Mouse (Mus musculus): ENCODE measurements around the gene Sh3bp5. TPM values are rescaled to one million over a fixed set of nuclear protein-coding genes. Genes with fewer than 3 reads are reported as not detected.

The Sh3bp5 gene
- polyA plus RNA-seq, 1 experiment: 0.12 TPM

- peaks cover 2% of the 10 kb centered on the region; the same call in 1 of the 2 replicates for H3K4me1 ChIP-seq (ENCODE audit: control insufficient read depth)
- H3K9me3 ChIP-seq (ENCODE audit: control insufficient read depth, low read length): no peaks in the 10 kb centered on the region
- H3K27me3 ChIP-seq (ENCODE audit: control insufficient read depth): no peaks in the 10 kb centered on the region; the same call in 1 of the 2 replicates
- no peak overlapping the region for H3K4me3 ChIP-seq (replicated peaks)
- TF ChIP-seq GATA1 (IDR thresholded peaks at IDR 0.05; ENCODE audit: low read length): no peak
- TF ChIP-seq TAL1 (IDR thresholded peaks at IDR 0.05; ENCODE audit: low read length): no peak
- H3K36me3 ChIP-seq (ENCODE audit: control insufficient read depth): peaks cover 6% of the 10 kb centered on the region; the same call in 1 of the 2 replicates
Observed at GRCm38 (mm10) chr14:31387301-31387981, 48.4 kb downstream of the Sh3bp5 start.

- no peak overlapping the region for H3K4me3 ChIP-seq (replicated peaks)
- H3K4me1 ChIP-seq (ENCODE audit: control insufficient read depth): peaks cover 2% of the 10 kb centered on the region; the same call in 1 of the 2 replicates
- no peaks in the 10 kb centered on the region; the same call in 1 of the 2 replicates for H3K27me3 ChIP-seq (ENCODE audit: control insufficient read depth)
- H3K36me3 ChIP-seq (ENCODE audit: control insufficient read depth): peaks cover 6% of the 10 kb centered on the region; the same call in 1 of the 2 replicates
- TF ChIP-seq GATA1 (IDR thresholded peaks at IDR 0.05; ENCODE audit: low read length) (no peak), TAL1 (IDR thresholded peaks at IDR 0.05; ENCODE audit: low read length) (no peak)
- no peaks in the 10 kb centered on the region for H3K9me3 ChIP-seq (ENCODE audit: control insufficient read depth, low read length)
Observed at GRCm38 (mm10) chr14:31385977-31386697, 49.7 kb downstream of the Sh3bp5 start.

- Histone ChIP-seq H3K4me1 (ENCODE audit: control insufficient read depth) (peaks cover 2% of the 10 kb centered on the region; the same call in 1 of the 2 replicates), H3K4me3 (replicated peaks) (no peak overlapping the region), H3K27me3 (ENCODE audit: control insufficient read depth) (no peaks in the 10 kb centered on the region; the same call in 1 of the 2 replicates), H3K9me3 (ENCODE audit: control insufficient read depth, low read length) (no peaks in the 10 kb centered on the region), H3K36me3 (ENCODE audit: control insufficient read depth) (peaks cover 6% of the 10 kb centered on the region; the same call in 1 of the 2 replicates)
- TF ChIP-seq GATA1 (IDR thresholded peaks at IDR 0.05; ENCODE audit: low read length) (no peak), TAL1 (IDR thresholded peaks at IDR 0.05; ENCODE audit: low read length) (no peak)
Observed at GRCm38 (mm10) chr14:31385406-31385805, 50.5 kb downstream of the Sh3bp5 start.

- H3K27me3 ChIP-seq (ENCODE audit: control insufficient read depth): no peaks in the 10 kb centered on the region; the same call in 1 of the 2 replicates
- H3K4me1 ChIP-seq (ENCODE audit: control insufficient read depth): peaks cover 2% of the 10 kb centered on the region; the same call in 1 of the 2 replicates
- TF ChIP-seq GATA1 (IDR thresholded peaks at IDR 0.05; ENCODE audit: low read length) (no peak), TAL1 (IDR thresholded peaks at IDR 0.05; ENCODE audit: low read length) (no peak)
- H3K9me3 ChIP-seq (ENCODE audit: control insufficient read depth, low read length): no peaks in the 10 kb centered on the region
- no peak overlapping the region for H3K4me3 ChIP-seq (replicated peaks)
- H3K36me3 ChIP-seq (ENCODE audit: control insufficient read depth): peaks cover 6% of the 10 kb centered on the region; the same call in 1 of the 2 replicates
Observed at GRCm38 (mm10) chr14:31384366-31385323, 51.2 kb downstream of the Sh3bp5 start.

GRCm38 (mm10) chr14:31383470-31384050 lies 52.3 kb downstream of the Sh3bp5 start:
- no peak for TF ChIP-seq TAL1 (IDR thresholded peaks at IDR 0.05; ENCODE audit: low read length)
- no peak for TF ChIP-seq GATA1 (IDR thresholded peaks at IDR 0.05; ENCODE audit: low read length)
- no peaks in the 10 kb centered on the region; the same call in 1 of the 2 replicates for H3K27me3 ChIP-seq (ENCODE audit: control insufficient read depth)
- H3K4me3 ChIP-seq (replicated peaks): no peak overlapping the region
- H3K36me3 ChIP-seq (ENCODE audit: control insufficient read depth): peaks cover 8% of the 10 kb centered on the region; the same call in 1 of the 2 replicates
- H3K4me1 ChIP-seq (ENCODE audit: control insufficient read depth): peaks cover 2% of the 10 kb centered on the region; the same call in 1 of the 2 replicates
- no peaks in the 10 kb centered on the region for H3K9me3 ChIP-seq (ENCODE audit: control insufficient read depth, low read length)

GRCm38 (mm10) chr14:31382276-31382675 lies 53.6 kb downstream of the Sh3bp5 start:
- peaks cover 13% of the 10 kb centered on the region for H3K36me3 ChIP-seq (ENCODE audit: control insufficient read depth)
- H3K4me3 ChIP-seq (replicated peaks): no peak overlapping the region
- H3K27me3 ChIP-seq (ENCODE audit: control insufficient read depth): no peaks in the 10 kb centered on the region
- TF ChIP-seq GATA1 (IDR thresholded peaks at IDR 0.05; ENCODE audit: low read length): no peak
- TF ChIP-seq TAL1 (IDR thresholded peaks at IDR 0.05; ENCODE audit: low read length): no peak
- no peaks in the 10 kb centered on the region for H3K9me3 ChIP-seq (ENCODE audit: control insufficient read depth, low read length)
- peaks cover 2% of the 10 kb centered on the region; the same call in 1 of the 2 replicates for H3K4me1 ChIP-seq (ENCODE audit: control insufficient read depth)

- Histone ChIP-seq H3K4me1 (ENCODE audit: control insufficient read depth) (no peaks in the 10 kb centered on the region), H3K27me3 (ENCODE audit: control insufficient read depth) (no peaks in the 10 kb centered on the region), H3K9me3 (ENCODE audit: control insufficient read depth, low read length) (no peaks in the 10 kb centered on the region), H3K4me3 (replicated peaks) (no peak overlapping the region), H3K36me3 (ENCODE audit: control insufficient read depth) (peaks cover 67% of the 10 kb centered on the region)
- TF ChIP-seq TAL1 (IDR thresholded peaks at IDR 0.05; ENCODE audit: low read length) (no peak), GATA1 (IDR thresholded peaks at IDR 0.05; ENCODE audit: low read length) (no peak)
Observed at GRCm38 (mm10) chr14:31376331-31376730, 59.5 kb downstream of the Sh3bp5 start.

- Histone ChIP-seq H3K4me1 (ENCODE audit: control insufficient read depth) (no peaks in the 10 kb centered on the region), H3K9me3 (ENCODE audit: control insufficient read depth, low read length) (no peaks in the 10 kb centered on the region), H3K4me3 (replicated peaks) (no peak overlapping the region), H3K36me3 (ENCODE audit: control insufficient read depth) (peaks cover 86% of the 10 kb centered on the region), H3K27me3 (ENCODE audit: control insufficient read depth) (no peaks in the 10 kb centered on the region)
- TF ChIP-seq TAL1 (IDR thresholded peaks at IDR 0.05; ENCODE audit: low read length) (no peak), GATA1 (IDR thresholded peaks at IDR 0.05; ENCODE audit: low read length) (no peak)
Observed at GRCm38 (mm10) chr14:31374390-31374789, 61.5 kb downstream of the Sh3bp5 start.
